11 mouse cellular contexts compared by ENCODE assay signal in the genomic region with DNA sequence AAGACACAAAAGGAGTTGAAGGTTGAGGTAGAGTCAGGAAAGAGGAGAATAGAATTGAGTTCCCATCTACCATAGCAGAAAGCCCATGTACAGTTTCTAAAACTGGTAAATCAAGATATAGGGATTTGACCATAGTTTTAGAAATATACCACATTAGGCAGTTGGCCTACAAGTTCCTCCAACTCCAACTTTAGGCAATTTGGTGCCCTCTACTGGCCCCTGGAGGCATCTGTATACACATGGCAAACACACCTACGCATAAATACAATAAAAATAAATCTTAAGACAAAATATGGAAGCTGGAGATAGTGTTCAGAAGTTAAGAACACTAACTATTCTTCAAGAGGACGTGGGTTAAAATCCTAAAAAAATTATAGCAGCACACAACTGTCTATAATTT. TPM values are rescaled to one million over a fixed set of nuclear protein-coding genes. Genes with fewer than 3 reads are reported as not detected.
DNase-seq lines count a peak whose midpoint lies in the region; ATAC-seq and TF ChIP-seq lines count a peak whose summit lies in the region.
"Had no signal": no experiment of that assay in that cellular context is flagged by ENCODE, and none has a peak within 500 bp of the region (broad histone marks: within the 10 kb centered on the region; RNA-seq: fewer than 3 reads in every experiment).

No protein-coding gene starts in this region.

- 82% methylated on average over 2 of the region's 2 CpGs for WGBS in kidney, postnatal 0 days

- ATAC-seq in kidney, postnatal 0 days (replicated peaks; ENCODE audit: low FRiP score, low read depth): no peak
- ATAC-seq: forebrain, embryonic 14.5 days had no signal

- no peak for DNase-seq in kidney, postnatal 0 days (ENCODE audit: low spot score)
- DNase-seq in kidney, adult 11 months: no peak
- DNase-seq in retina, embryonic 14.5 days (ENCODE audit: low spot score): peak; percentile 37
- DNase-seq in retina, postnatal 1 day: no peak
- peak; percentile 59 for DNase-seq in R1 (ENCODE audit: low read depth, low spot score)
- DNase-seq in frontal cortex, postnatal 14 days (ENCODE audit: low spot score in 2 of 2): no peak
- no peak for DNase-seq in heart, postnatal 14 days

- TF ChIP-seq CTCF in kidney, postnatal 0 days (IDR thresholded peaks at IDR 0.05; ENCODE audit: low read depth): peak; percentile 47; the same call in 1 of the 2 replicates

- H3K4me3 ChIP-seq in kidney, postnatal 0 days (replicated peaks; ENCODE audit: low read depth, low read length): no peak overlapping the region
- H3K4me3 ChIP-seq: kidney, embryonic 15.5 days had no signal

- intact Hi-C loops in heart, postnatal 14 days (cut with DNase I): no loop called here

- H3K9ac ChIP-seq in kidney, postnatal 0 days (ENCODE audit: low read depth, low read length): no peak overlapping the region
- H3K9ac ChIP-seq: kidney, embryonic 15.5 days had no signal

- H3K27me3 ChIP-seq in kidney, postnatal 0 days (ENCODE audit: insufficient read depth, low read length): no peaks in the 10 kb centered on the region
- H3K27me3 ChIP-seq: kidney, embryonic 15.5 days had no signal

- no peaks in the 10 kb centered on the region for H3K9me3 ChIP-seq in kidney, postnatal 0 days (replicated peaks; ENCODE audit: low read length)
- H3K9me3 ChIP-seq: kidney, embryonic 15.5 days had no signal

- no peak overlapping the region for H3K27ac ChIP-seq in kidney, postnatal 0 days
- H3K27ac ChIP-seq: kidney, embryonic 15.5 days; macrophage had no signal

- H3K4me2 ChIP-seq in kidney, postnatal 0 days (ENCODE audit: low read length): no peak overlapping the region
- H3K4me2 ChIP-seq: heart, embryonic 11.5 days; kidney, embryonic 15.5 days had no signal

- no peaks in the 10 kb centered on the region for H3K36me3 ChIP-seq in kidney, postnatal 0 days (ENCODE audit: insufficient read depth, low read length)
- H3K36me3 ChIP-seq: kidney, embryonic 15.5 days had no signal

- H3K4me1 ChIP-seq in kidney, postnatal 0 days (replicated peaks; ENCODE audit: insufficient read depth, low read length): no peaks in the 10 kb centered on the region
- H3K4me1 ChIP-seq: kidney, embryonic 15.5 days had no signal

RNA-seq across cellular contexts. Expression of a gene that starts 19.7 kb away (rescaled TPM):
- 6.0 and 8.2 TPM in 2 replicates for polyA plus RNA-seq in kidney, postnatal 0 days (2015; fragmentation: Nextera tagmentation; extraction: Ambion mirVana)
- 1 to 10 TPM; 3.7 to 6.0 TPM for total RNA-seq in heart, postnatal 14 days (2021)
- polyA plus RNA-seq: macrophage had no signal

RNA-seq across cellular contexts. Expression of a gene that starts 41.1 kb away (rescaled TPM):
- 15.5 and 15.7 TPM in 2 replicates for polyA plus RNA-seq in kidney, postnatal 0 days (2015; fragmentation: Nextera tagmentation; extraction: Ambion mirVana)
- total RNA-seq in heart, postnatal 14 days (2021): 1 to 10 TPM; 6.4 to 6.5 TPM

Comparison
In these comparisons a context has a peak if more than half of its experiments do, and no peak if none do; other contexts are left out.
1. DNase-seq: peak in retina, embryonic 14.5 days (single experiment) and R1 (single experiment); none in kidney, postnatal 0 days (single experiment), kidney, adult 11 months (single experiment), retina, postnatal 1 day (single experiment), frontal cortex, postnatal 14 days (0 of 2) and heart, postnatal 14 days (0 of 2).